Mouse (Mus musculus) lung, adult 2 months (tissue): ENCODE results near the gene Lrfn4. TPM values are rescaled to one million over a fixed set of nuclear protein-coding genes. Genes with fewer than 3 reads are reported as not detected.

Experiments used
- DNase-seq: peaks from one replicate; pipeline ENCODE4 v3.0.0; 2022
- H3K4me1 ChIP-seq: fragments of 200-500 bp; 2 replicates; pipeline ENCODE4 v1.6.1; 2011; ENCODE audit warnings: low read length; ENCODE audit not compliant: control insufficient read depth, insufficient read depth
- H3K4me3 ChIP-seq: fragments of 200-500 bp; replicated peaks from 2 replicates; pipeline ENCODE3; 2011; ENCODE audit warnings: low read depth, mild to moderate bottlenecking, control low read depth, low read length; ENCODE audit errors: extremely low read depth
- CTCF ChIP-seq: fragments of 200-500 bp; IDR thresholded peaks from 2 replicates; pipeline ENCODE4 v1.5.1; 2011; ENCODE audit warnings: mild to moderate bottlenecking, low read length, control low read depth; ENCODE audit not compliant: insufficient read depth
- POLR2A ChIP-seq: fragments of 200-500 bp; IDR thresholded peaks from 2 replicates; pipeline ENCODE4 v1.6.1; 2011; ENCODE audit warnings: low read depth, mild to moderate bottlenecking, control low read depth, low read length, borderline replicate concordance; ENCODE audit errors: extremely low read depth
- WGBS: fragments of 180-500 bp; shearing (Covaris S2); methylation state at CpG from one replicate; pipeline ENCODE4 v1.1.7; 2018; 5-methylcytosine and 5-hydroxymethylcytosine counted together
- polyA plus RNA-seq: library from polyadenylated mRNA; depleted of rRNA; stranded (reverse); fragments of >200 nt; gene quantifications from 2 replicates; pipeline ENCODE4 v1.2.3, GENCODE M21; 2012

Lrfn4 gene
- polyA plus RNA-seq, 1 experiment: 24.6 TPM

DNA sequence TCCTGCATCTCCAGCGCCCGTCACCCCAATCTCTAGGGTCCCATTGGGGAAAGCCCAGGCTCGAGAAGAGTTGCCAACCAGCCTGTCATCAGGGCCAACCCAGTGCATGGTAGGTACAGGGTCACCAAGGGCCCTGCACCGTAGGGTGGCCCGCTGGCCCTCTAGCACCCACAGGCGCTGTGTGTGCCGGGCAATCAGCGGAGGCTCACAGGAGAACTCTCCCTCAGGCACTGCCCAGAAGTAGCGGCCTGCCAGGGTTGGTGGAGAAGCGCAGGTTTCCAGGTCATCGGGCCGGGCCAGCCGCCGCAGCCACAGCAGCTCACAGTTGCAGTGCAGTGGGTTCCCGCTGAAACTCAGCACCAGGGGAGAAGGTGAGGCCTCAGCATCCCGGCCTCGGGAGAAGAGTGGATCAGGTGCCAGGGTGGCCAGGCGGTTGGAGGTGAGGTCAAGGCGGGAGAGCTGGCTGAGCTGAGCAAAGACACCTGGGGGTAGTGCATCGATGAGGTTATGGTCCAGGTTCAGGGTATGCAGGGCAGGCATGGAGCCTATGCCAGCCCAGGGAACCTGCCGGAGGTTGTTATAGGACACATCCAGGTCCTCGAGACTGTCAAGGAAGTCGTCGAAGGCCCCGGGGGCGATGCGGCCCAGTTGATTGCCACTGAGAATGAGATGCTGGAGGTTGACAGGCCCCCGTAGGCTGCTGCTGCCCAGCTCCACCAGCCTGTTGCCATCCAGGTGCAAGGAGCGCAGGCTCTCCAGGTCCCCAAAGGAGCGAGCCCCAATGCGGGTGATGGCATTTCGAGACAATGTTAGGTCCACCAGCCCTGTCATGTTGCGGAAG lies 1.8 kb downstream of the Lrfn4 start:
- WGBS: 89% methylated on average over 33 of the region's 33 CpGs
- H3K4me1 ChIP-seq: no peaks in the 10 kb centered on the region
- peak; percentile 8 for DNase-seq
- TF ChIP-seq POLR2A: no peak
- no peak for TF ChIP-seq CTCF
- H3K4me3 ChIP-seq: no peak overlapping the region

- TF ChIP-seq POLR2A (no peak), CTCF (no peak)
- H3K4me3 ChIP-seq: no peak overlapping the region
- 90% methylated on average over 19 of the region's 19 CpGs for WGBS
- H3K4me1 ChIP-seq: no peaks in the 10 kb centered on the region
- no peak for DNase-seq
These were observed 3.1 kb downstream of the Lrfn4 start for GRCm38 (mm10) chr19:4612181-4612961.

DNA sequence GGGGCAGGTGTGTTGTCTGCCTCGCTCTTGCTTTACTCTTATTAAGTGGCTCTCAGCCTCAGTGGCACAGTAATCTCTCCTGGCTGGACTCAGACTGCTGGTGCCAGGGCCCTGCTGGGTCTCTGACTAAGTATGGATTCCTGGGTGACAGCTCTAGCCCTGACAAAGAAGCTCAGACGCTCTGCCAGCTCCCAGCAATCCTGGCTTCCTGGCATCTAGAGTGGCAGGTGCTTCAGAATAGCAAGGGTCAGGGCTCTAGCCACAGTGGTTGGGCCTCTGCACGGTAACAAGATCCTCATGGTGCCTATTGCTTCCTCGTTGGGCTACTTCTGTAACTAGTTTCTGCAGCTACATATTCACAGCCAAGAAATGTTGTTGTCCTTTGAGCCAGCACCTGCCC lies 5.4 kb downstream of the Lrfn4 start:
- Histone ChIP-seq H3K4me3 (no peak overlapping the region), H3K4me1 (no peaks in the 10 kb centered on the region)
- WGBS: 48% methylated on average over 4 of the region's 4 CpGs
- DNase-seq: no peak
- TF ChIP-seq POLR2A: no peak
- TF ChIP-seq CTCF: no peak

- WGBS: 80% methylated on average over 4 of the region's 4 CpGs
- Histone ChIP-seq H3K4me1 (no peaks in the 10 kb centered on the region), H3K4me3 (no peak overlapping the region)
- DNase-seq: no peak
- TF ChIP-seq CTCF: no peak
- TF ChIP-seq POLR2A: no peak
These were observed 7.0 kb downstream of the Lrfn4 start for GRCm38 (mm10) chr19:4608511-4608910.

- no peaks in the 10 kb centered on the region for H3K4me1 ChIP-seq
- WGBS: 91% methylated on average over 12 of the region's 12 CpGs
- no peak overlapping the region for H3K4me3 ChIP-seq
These were observed 8.1 kb downstream of the Lrfn4 start for GRCm38 (mm10) chr19:4607406-4607805.

DNA sequence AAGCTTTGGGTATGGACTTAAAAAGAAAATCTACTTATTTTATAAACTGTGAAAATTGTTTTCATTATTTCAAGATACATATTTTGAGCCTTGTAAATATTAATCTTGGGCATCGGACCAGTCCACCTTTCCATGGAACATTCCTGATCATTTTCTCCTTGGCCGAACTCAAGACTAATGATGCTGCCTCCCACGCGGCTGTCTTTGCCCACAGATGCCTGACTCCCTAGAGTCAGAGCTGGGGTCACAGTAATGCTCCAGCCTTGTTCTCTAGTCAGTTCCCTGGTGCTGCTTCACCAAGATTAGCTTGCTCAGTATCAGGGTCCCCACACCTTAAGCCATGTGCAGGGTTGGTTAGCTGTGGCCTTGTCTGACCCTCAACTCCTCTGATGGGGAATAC lies 9.8 kb downstream of the Lrfn4 start:
- Histone ChIP-seq H3K4me3 (no peak overlapping the region), H3K4me1 (no peaks in the 10 kb centered on the region)
- DNase-seq: no peak
- 70% methylated on average over 4 of the region's 4 CpGs for WGBS
- TF ChIP-seq CTCF (no peak), POLR2A (no peak)

More at GRCm38 (mm10) chr19:4607406-4607805, 8.1 kb downstream of the Lrfn4 start:
- TF ChIP-seq CTCF (no peak), POLR2A (no peak)
- no peak for DNase-seq

DNA sequence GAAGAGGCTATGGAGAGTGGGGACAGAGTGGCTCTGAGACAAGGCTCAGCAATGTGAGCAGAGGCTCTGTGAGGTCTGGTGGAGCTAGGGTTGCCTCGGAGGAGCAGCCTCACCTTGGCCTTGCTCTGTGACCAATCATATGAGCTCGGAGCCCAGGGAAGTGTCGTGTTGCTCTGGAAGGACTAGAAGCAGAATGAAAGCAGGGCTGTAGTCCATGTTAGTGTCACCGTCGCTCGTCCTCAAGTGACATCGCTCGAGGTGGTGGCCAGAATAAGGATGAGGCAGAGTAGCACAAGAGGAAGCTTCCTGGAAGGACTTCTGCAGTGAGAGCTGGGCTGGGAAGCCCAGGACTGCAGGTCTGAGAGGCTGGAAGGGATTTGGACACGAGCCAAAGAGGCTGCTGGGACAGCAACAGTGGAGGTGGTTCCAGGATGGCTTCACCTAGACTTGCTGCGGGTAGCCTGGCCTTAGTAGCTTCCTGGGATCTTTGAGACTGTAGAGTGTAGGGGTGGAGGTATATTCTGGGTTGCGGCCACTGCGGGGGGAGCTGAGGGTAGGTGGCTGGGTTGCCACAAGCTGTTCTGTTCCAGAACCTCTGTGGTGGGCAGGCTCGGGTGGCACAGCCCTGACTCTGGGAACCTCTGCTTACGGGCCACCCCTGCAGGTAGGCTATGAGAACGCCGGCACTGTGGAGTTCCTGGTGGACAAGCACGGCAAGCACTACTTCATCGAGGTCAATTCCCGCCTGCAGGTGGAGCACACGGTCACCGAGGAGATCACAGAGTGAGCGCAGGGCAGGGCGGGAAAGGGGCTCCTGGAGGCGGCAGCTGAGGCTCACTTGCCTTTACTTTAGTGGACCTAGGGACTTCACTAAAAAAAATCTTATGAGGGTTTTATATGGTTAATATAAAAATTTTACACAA lies 11.4 kb downstream of the Lrfn4 start:
- no peak for TF ChIP-seq POLR2A
- peak; percentile 60 for TF ChIP-seq CTCF
- peak; percentile 52 for DNase-seq
- Histone ChIP-seq H3K4me1 (no peaks in the 10 kb centered on the region), H3K4me3 (no peak overlapping the region)
- 39% methylated on average over 24 of the region's 24 CpGs for WGBS

DNA sequence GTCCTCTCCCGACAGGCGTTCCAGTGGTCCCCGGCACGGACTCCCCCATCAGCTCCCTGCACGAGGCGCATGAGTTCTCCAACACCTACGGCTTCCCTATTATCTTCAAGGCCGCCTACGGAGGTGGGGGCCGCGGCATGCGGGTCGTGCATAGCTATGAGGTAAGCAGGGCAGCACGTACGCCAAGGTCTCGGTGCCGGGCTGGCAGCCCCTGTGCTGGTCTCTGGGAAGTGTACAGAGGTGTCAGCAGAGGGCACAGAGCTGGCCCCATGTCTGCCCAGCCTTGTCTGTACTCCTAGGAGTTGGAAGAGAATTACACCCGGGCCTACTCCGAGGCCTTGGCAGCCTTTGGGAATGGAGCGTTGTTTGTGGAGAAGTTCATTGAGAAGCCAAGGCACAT lies 13.0 kb downstream of the Lrfn4 start:
- DNase-seq: no peak
- Histone ChIP-seq H3K4me1 (no peaks in the 10 kb centered on the region), H3K4me3 (no peak overlapping the region)
- 89% methylated on average over 20 of the region's 20 CpGs for WGBS
- TF ChIP-seq CTCF: no peak
- no peak for TF ChIP-seq POLR2A

- no peak for DNase-seq
- no peak overlapping the region for H3K4me3 ChIP-seq
- 41% methylated on average over 2 of the region's 2 CpGs for WGBS
- no peak for TF ChIP-seq POLR2A
- TF ChIP-seq CTCF: no peak
- H3K4me1 ChIP-seq: no peaks in the 10 kb centered on the region
These were observed 19.4 kb downstream of the Lrfn4 start for GRCm38 (mm10) chr19:4596071-4596470.
